Mouse (Mus musculus): ENCODE results near the gene Safb.

- TF ChIP-seq CTCF (IDR thresholded peaks at IDR 0.05; ENCODE audit: low read depth) (no peak), EP300 (IDR thresholded peaks at IDR 0.05; ENCODE audit: low read depth) (no peak)
These were observed 24.1 kb downstream of the Safb start for GRCm38 (mm10) chr17:56608699-56609098.
